Mouse (Mus musculus): ENCODE results near the gene Egln3.
A peak's percentile ranks its signal among the peaks of the same experiment; 100 is the strongest.

DNA sequence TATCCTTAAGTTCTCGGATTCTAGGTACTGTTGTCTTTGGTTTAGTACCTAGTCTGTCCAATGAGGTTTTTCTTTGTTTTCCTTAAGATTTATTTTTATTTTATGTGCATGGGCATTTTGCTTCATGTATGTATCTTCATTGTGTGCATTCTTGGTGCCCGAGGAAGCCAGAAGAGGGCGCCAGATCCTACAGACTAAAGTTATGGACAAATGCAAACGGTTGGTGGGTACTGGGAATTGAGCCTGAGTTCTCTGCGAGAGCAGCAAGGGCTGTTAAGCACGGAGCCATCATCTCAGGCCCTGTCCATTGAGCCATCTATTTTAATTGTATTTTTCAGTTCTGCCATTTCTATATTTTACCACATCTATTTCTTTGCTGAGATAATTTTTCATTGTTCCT lies 35.9 kb downstream of the Egln3 start:
- no peak for TF ChIP-seq POLR2A (IDR thresholded peaks at IDR 0.05; ENCODE audit: low read depth, low read length)
- no peak for TF ChIP-seq NRF1 (IDR thresholded peaks at IDR 0.05; ENCODE audit: low read depth, low read length)
- peak in 1 of 2 experiments; percentile 57; a peak in 2 of 4 replicates for TF ChIP-seq CTCF (conservative IDR thresholded peaks at IDR 0.05 in 1 of 2, IDR thresholded peaks at IDR 0.05 in 1 of 2; ENCODE audit: low read depth in 2 of 2, low read length in 2 of 2)
- TF ChIP-seq CHD2 (IDR thresholded peaks at IDR 0.05; ENCODE audit: low read length): no peak
- no peak for TF ChIP-seq HCFC1 (IDR thresholded peaks at IDR 0.05; ENCODE audit: low read depth, low read length)
- TF ChIP-seq ZMIZ1 (IDR thresholded peaks at IDR 0.05; ENCODE audit: low read depth, low read length): no peak
- no peak for TF ChIP-seq EP300 (IDR thresholded peaks at IDR 0.05; ENCODE audit: low read length)
- TF ChIP-seq MAX (IDR thresholded peaks at IDR 0.05; ENCODE audit: low read length): no peak
- TF ChIP-seq SIN3A (IDR thresholded peaks at IDR 0.05; ENCODE audit: low read length): no peak
- no peak for TF ChIP-seq ZC3H11A (IDR thresholded peaks at IDR 0.05; ENCODE audit: low read depth, low read length)
- no peak for TF ChIP-seq CHD1 (IDR thresholded peaks at IDR 0.05; ENCODE audit: low read depth, low read length)
- TF ChIP-seq NELFE (IDR thresholded peaks at IDR 0.05; ENCODE audit: low read depth, low read length): no peak
- TF ChIP-seq ZNF384 (IDR thresholded peaks at IDR 0.05; ENCODE audit: low read depth, low read length): no peak
